Mouse (Mus musculus): ENCODE data around the gene Neu1.

Gene Neu1

GRCm38 (mm10) chr17:34902895-34903294, 28.2 kb upstream of the Neu1 start:
- DNase-seq = no peak

- peak; percentile 73 for DNase-seq
These were observed 20.1 kb upstream of the Neu1 start for GRCm38 (mm10) chr17:34910982-34911381.

- DNase-seq = peak; percentile 81
These were observed 19.1 kb upstream of the Neu1 start for GRCm38 (mm10) chr17:34911945-34912351.

DNA sequence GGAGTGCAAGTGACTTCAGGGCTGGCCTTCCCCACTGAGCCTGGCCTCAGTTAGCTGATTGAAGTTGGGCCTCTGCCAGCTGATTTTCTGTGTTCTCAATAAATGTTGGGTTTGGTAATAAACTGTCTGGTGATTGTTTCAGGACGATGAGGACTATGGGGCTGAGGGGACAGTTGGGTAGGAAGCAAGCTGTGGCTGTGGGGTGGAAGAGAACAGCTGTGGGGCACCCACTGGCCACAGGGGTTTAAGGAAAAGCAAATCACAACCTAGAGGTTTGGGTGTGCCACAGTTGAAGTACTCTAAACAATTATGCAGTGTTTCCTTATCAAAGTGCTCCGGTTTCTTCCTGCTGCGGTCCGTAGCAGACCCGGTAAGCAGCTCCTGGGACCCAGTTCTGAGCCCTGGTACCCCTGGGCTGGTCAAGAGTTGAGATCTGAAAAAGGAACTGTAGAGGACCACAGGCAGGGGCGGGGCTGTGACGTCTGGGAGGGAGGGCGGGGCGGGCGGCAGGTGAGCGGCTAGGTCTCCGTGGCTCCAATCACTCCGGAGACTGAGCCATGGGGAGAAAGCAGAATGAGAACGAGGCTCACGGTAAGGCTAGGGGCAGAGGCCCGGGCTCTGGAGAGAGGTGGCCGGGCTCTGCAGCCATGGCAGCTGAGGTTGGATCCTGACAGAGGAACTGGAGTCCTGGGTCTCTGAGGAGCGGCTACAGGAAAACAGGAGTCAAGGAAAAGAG, 17.0 kb upstream of the Neu1 start, which contains the start of gene Slc44a4:
TSS of gene Slc44a4 (plus strand) at position 537 of the 736 bp plus-strand sequence.
- peak; percentile 48 for DNase-seq

DNA sequence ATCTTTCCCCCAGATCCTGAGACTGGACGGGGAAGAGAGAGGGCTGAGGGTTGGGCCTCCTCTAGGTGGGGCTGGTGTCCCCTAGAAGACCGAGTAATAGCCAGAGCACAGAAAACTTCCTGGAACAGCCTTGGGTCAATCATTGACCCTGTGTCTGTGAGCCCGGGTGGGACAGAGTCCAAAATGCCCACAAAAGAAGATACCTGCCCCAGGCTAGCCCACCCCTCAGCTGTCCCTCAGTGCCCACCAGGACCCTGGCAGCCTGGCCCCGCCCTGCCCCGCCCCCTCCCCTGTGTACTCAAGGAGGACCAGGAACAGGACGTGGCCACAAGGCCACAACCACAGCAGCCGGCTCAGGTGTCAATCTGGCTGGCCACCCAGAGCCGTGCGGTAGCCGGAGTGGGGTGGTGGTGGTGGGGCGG, 15.6 kb upstream of the Neu1 start:
- DNase-seq = peak; percentile 87

- DNase-seq = no peak
These were observed 14.7 kb upstream of the Neu1 start for GRCm38 (mm10) chr17:34916316-34916715.

DNA sequence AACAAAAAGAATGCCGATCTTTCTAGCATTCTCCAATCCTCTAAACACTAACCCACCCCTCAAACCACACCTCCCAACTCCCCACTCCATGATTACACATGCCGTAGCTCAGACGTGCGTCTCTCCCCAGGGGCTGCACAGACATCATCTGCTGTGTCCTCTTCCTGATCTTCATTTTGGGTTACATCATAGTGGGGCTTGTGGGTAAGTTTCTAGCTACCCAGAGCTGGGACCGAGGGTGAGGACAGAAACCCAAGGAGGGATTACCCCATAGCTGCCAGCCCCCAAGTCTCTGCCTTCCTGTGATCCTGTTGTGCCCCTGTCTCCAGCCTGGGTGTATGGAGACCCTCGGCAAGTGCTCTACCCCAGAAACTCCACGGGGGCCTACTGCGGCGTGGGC, 13.9 kb upstream of the Neu1 start:
- no peak for DNase-seq

DNA sequence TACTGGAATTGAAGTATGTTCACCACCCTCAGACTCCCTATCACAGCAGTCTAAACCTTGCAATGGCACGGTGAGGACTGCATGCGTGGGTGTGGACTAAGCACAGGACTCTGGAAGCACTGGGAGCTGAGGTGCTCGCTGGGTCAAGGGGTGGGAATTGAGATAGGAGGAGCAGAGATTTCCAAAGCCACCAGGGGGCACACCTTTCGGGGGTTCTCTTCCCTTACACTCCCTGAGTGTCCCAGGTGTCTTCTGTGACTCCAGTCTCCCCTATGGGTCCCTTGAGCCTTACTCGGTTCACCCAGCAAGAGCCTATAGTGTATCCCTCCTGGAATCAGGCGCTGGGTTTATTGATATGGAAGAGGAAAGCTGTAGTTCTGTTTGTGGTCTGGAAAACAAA, 8.1 kb upstream of the Neu1 start:
- no peak for DNase-seq

DNA sequence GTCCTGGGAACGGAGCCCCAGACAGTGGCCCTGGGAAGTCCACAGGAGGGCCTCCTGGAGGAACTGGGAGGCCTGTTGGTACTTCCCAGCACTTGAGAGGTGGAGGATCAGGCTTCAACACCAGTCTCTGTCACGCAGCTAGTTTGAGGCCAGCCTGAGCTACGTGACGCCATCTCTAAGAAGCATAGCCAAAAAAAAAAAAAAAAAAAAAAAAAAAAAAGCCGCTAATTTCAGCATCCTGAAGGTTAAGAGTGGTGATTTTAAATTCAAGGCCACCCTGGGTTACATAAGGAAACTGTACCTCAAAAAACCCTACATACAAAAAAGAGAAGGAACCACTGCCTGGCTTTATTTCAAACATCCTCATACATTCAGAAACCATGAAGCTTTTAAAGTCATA, 6.8 kb upstream of the Neu1 start:
- no peak for DNase-seq

- no peak for DNase-seq
These were observed 3.6 kb upstream of the Neu1 start for GRCm38 (mm10) chr17:34927306-34928019.

GRCm38 (mm10) chr17:34928841-34929240, 2.2 kb upstream of the Neu1 start:
- no peak for DNase-seq

- no peak for DNase-seq
These were observed 664 bp downstream of the Neu1 start for GRCm38 (mm10) chr17:34931735-34932098.

- no peak for DNase-seq
These were observed 1.2 kb downstream of the Neu1 start for GRCm38 (mm10) chr17:34932287-34932686.

DNA sequence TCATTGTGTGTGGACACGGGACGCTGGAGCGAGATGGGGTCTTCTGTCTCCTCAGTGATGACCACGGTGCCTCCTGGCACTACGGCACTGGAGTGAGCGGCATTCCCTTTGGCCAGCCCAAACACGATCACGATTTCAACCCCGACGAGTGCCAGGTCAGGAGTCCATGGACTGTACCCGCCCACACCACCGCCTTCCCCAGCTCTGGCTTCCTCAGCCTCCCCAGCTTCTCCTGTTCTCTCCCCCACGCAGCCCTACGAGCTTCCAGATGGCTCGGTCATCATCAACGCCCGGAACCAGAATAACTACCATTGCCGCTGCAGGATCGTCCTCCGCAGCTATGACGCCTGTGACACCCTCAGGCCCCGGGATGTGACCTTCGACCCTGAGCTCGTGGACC, 3.0 kb downstream of the Neu1 start:
- DNase-seq = peak; percentile 75

- DNase-seq = no peak
These were observed 3.8 kb downstream of the Neu1 start for GRCm38 (mm10) chr17:34934830-34935229.

DNA sequence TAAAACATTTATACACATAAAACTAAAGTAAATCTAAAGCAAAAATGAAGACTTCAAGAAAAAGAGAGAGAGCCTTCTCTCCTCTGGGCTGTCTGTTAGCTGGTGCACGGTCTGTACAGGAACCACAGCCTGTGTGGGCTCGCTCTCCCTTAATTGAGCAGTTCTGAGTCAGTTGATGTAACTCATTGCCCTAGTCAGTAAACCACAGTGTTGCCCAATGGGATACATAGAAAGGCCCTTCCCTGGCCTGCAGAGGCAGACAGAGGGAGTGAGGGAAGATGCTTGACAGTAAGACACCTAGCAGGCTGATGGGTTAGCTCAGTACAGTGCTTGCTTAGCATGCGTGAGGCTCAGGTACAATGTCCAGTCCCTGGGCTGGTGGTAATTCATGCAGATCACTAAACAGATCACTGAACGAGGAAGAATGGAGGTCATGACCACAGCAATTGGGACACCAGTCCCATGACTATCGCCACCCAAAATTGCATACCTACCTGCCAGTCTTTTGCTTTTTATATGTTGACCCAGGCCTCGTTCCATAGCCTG, 7.0 kb downstream of the Neu1 start:
- peak; percentile 83 for DNase-seq

- no peak for DNase-seq
These were observed 10.4 kb downstream of the Neu1 start for GRCm38 (mm10) chr17:34941344-34942041.

DNA sequence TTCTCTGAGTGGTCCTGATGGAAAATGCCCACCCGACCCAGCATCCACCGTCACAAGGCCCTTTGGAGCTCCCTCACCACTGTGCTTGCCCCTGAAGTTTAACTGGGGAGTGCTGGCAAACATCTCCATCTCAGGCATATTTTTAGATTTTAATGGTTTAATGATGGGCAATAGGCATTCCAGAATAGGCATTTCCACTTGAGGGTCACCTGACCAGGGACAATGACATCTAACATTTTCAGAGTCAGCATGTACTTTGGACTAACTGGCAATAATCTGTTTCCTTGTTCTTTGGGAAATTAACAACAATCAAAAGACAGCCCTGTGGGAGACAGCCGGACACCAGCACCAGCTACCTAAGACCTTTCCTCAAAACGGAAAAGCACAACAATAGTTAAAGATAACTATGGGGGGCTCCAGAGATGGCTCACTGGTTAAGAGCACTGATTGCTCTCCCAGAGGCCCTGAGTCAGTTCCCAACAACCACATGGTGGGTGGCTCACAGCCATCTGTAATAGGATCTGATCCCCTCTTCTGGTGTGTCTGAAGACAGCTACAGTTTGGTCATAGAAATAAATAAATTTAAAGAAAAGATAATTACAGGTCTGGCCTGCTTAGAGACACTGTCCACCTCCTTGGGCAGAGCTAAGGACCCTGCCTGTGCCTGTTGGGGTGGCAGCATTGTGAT, 12.2 kb downstream of the Neu1 start:
- DNase-seq = peak; percentile 51

- DNase-seq = peak; percentile 47
These were observed 13.3 kb downstream of the Neu1 start for GRCm38 (mm10) chr17:34944362-34944761.

GRCm38 (mm10) chr17:34946486-34947140, 15.6 kb downstream of the Neu1 start:
- peak; percentile 77 for DNase-seq

DNA sequence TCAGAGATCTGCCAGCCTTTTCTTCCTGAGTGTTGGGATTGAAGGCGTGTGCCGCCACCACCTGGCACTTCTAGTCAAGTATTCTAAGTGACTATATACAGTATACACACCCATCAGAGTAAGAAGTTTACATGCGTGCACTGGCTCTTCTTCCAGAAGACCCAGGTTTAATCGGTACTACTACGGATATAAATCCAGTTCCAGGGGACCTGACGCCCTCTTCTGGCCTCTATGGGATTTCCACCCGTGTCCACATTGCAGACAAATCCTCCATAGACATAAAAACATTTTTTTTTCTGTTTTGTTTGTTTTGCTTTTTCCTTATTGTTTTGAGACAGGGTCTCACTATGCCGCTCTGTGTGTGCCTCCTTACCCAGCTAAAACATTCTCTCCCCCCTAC, 16.6 kb downstream of the Neu1 start:
- DNase-seq = peak; percentile 58
